Mouse (Mus musculus) hindbrain, postnatal 0 days (tissue): ENCODE measurements around the gene Rasgef1c. TPM values are rescaled to one million over a fixed set of nuclear protein-coding genes. Genes with fewer than 3 reads are reported as not detected.

Experiments
- ATAC-seq: fragments of 200-750 bp; cut with Nextera tagmentation; 2 replicates; pipeline ENCODE4 v1.8.0; 2017; ENCODE audit warnings: mild to moderate bottlenecking, moderate TSS enrichment, moderate library complexity
- DNase-seq: peaks from one replicate; pipeline ENCODE4 v3.0.0-alpha.2; 2015; ENCODE audit warnings: low spot score
- H3K27ac ChIP-seq: fragments of 300-500 bp; sonication (generic); 2 replicates; pipeline ENCODE4 v1.5.1; 2014; ENCODE audit warnings: mild to moderate bottlenecking
- H3K27me3 ChIP-seq: fragments of 300-500 bp; sonication (generic); 2 replicates; pipeline ENCODE4 v1.6.1; 2014; ENCODE audit warnings: low read length, mixed read lengths; ENCODE audit not compliant: insufficient read depth
- H3K36me3 ChIP-seq: fragments of 300-500 bp; sonication (generic); 2 replicates; pipeline ENCODE4 v1.6.1; 2014; ENCODE audit warnings: low read length, mixed read lengths; ENCODE audit not compliant: insufficient read depth
- H3K4me1 ChIP-seq: fragments of 300-500 bp; sonication (generic); 2 replicates; pipeline ENCODE4 v1.6.1; 2014; ENCODE audit warnings: antibody characterized with exemption, low read length, mixed read lengths; ENCODE audit not compliant: insufficient read depth
- H3K4me2 ChIP-seq: fragments of 300-500 bp; sonication (generic); 2 replicates; pipeline ENCODE4 v1.6.1; 2014; ENCODE audit warnings: low read depth, mild to moderate bottlenecking, low read length, moderate library complexity, mixed read lengths
- H3K4me3 ChIP-seq: fragments of 300-500 bp; sonication (generic); 2 replicates; pipeline ENCODE4 v1.5.1; 2014; ENCODE audit warnings: low read length
- H3K9ac ChIP-seq: fragments of 300-500 bp; sonication (generic); replicated peaks from 2 replicates; pipeline ENCODE4 v1.6.1; 2014; ENCODE audit warnings: mild to moderate bottlenecking, low read length, moderate library complexity, mixed read lengths
- H3K9me3 ChIP-seq: fragments of 300-500 bp; sonication (generic); 2 replicates; pipeline ENCODE4 v1.6.1; 2016; ENCODE audit warnings: low read length, mixed read lengths
- CTCF ChIP-seq: IDR thresholded peaks from 2 replicates; pipeline ENCODE4 v1.5.1; 2016; ENCODE audit warnings: antibody characterized with exemption, control low read depth, low read depth
- WGBS: fragments of 180-500 bp; shearing (Covaris S2); extraction: QIAGEN DNeasy Blood & Tissue Kit; methylation state at CpG from one replicate; pipeline ENCODE4 v1.1.7; 2014; 5-methylcytosine and 5-hydroxymethylcytosine counted together
- polyA plus RNA-seq: library from polyadenylated mRNA; unstranded; fragments of >200 nt; fragmentation: Nextera tagmentation; extraction: Ambion mirVana; gene quantifications from 2 replicates; pipeline ENCODE4 v1.2.1, GENCODE M21; 2015
- total RNA-seq: library from RNA; depleted of rRNA; stranded (reverse); fragments of >200 nt; gene quantifications from 2 replicates; pipeline ENCODE4 v1.2.3, GENCODE M21; 2014

Gene Rasgef1c
- total and polyA plus RNA-seq, 2 experiments from 2014 or later: 44.9 to 50.2 TPM

DNA sequence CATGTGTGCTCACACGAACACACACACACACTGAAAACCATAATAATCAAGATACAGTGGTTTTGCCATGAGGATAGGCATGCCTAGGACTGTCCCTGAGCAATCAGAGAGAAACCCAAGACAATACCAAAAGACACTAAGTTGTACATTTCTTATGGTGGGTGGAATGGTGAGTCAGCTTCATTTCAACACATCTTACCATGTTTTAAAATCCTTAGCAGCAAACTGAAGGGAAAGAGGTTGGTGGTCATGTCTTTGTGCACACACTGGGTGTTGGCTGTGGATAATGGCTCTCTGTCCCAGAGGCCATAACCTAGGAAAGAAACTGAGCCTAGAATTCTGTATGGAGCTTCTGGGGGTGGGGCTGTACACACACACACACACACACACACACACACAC is 32.2 kb downstream of the Rasgef1c start:
- 89% methylated on average over 1 of the region's 1 CpGs for WGBS
- Histone ChIP-seq H3K27me3 (no peaks in the 10 kb centered on the region), H3K4me2 (no peak overlapping the region), H3K36me3 (no peaks in the 10 kb centered on the region), H3K9me3 (no peaks in the 10 kb centered on the region), H3K27ac (peak overlapping the region; percentile 68; the same call in 1 of the 2 replicates), H3K4me3 (no peak overlapping the region), H3K4me1 (peaks cover 21% of the 10 kb centered on the region), H3K9ac (no peak overlapping the region)
- no peak for TF ChIP-seq CTCF
- no peak for ATAC-seq
- DNase-seq: no peak

DNA sequence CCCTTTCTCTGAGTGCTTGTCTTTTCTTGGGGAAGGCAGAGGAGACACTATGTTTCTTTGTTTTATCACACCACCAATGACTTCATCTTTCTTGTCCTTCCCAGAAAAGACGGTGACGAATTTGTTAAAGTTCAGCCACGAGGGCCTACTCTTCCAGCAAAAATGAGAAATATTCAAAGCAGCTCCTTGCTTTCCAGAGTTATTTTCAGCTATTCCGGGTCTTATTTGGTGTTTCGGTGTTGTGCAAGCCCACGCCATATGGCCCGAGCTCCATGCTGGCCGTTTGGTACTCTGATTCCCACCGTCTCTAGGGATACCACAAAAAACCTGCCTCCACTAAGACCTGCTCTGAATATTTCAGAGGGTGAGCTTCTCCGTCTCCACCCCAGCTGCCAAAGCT is 32.7 kb downstream of the Rasgef1c start:
- H3K9ac ChIP-seq: no peak overlapping the region
- peak overlapping the region; percentile 68; the same call in 1 of the 2 replicates for H3K27ac ChIP-seq
- no peak overlapping the region for H3K4me2 ChIP-seq
- ATAC-seq (no peak), DNase-seq (peak; percentile 63)
- no peaks in the 10 kb centered on the region for H3K27me3 ChIP-seq
- no peaks in the 10 kb centered on the region for H3K36me3 ChIP-seq
- TF ChIP-seq CTCF: no peak
- H3K9me3 ChIP-seq: no peaks in the 10 kb centered on the region
- peaks cover 24% of the 10 kb centered on the region for H3K4me1 ChIP-seq
- no peak overlapping the region for H3K4me3 ChIP-seq
- 30% methylated on average over 10 of the region's 10 CpGs for WGBS

DNA sequence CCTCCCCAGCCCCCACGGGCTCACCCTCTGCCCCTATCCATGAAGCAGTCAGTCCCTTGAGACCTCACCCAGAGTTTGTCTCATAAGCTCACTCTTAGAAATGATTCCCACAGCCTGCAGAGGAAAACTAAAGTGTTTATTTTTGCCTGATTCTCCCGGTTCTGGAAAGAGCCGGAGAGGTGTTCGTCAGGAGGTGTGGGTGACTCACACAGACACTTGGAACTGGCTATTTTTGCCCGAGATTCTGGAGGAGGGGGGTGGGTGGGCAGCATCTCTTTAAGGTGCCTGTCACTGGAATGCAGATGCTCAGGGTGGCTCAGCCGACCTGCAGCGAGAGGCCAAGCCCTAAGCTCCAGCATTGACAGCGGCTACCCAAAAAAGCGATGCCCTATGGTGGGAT is 34.8 kb downstream of the Rasgef1c start:
- ATAC-seq (no peak), DNase-seq (no peak)
- no peaks in the 10 kb centered on the region for H3K36me3 ChIP-seq
- H3K27me3 ChIP-seq: no peaks in the 10 kb centered on the region
- WGBS: 79% methylated on average over 9 of the region's 9 CpGs
- H3K9ac ChIP-seq: no peak overlapping the region
- no peaks in the 10 kb centered on the region for H3K9me3 ChIP-seq
- peaks cover 21% of the 10 kb centered on the region for H3K4me1 ChIP-seq
- no peak for TF ChIP-seq CTCF
- H3K4me2 ChIP-seq: no peak overlapping the region
- no peak overlapping the region for H3K27ac ChIP-seq
- no peak overlapping the region for H3K4me3 ChIP-seq

DNA sequence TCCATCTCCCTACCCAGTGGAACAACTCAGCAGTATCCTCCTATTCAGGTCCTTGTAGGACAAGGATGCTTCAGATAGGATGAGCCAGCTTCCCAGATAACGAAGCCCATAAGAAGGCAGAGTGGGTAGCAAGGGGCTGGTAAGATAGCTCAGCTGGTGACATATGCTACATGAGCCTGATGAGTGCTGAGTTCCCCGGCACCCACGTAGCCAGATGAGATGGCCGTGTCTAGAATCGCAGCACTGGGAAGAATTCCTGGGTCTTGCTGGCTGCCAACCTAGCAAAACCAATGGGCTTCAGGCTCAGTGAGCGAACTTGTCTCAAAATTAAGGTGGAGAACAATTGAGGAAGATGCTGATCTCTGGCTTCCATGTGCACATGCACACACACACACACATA is 36.1 kb downstream of the Rasgef1c start:
- DNase-seq: no peak
- H3K27me3 ChIP-seq: no peaks in the 10 kb centered on the region
- no peak for ATAC-seq
- no peaks in the 10 kb centered on the region for H3K9me3 ChIP-seq
- H3K4me2 ChIP-seq: no peak overlapping the region
- H3K9ac ChIP-seq: no peak overlapping the region
- no peak for TF ChIP-seq CTCF
- H3K27ac ChIP-seq: peak overlapping the region; percentile 71
- H3K4me1 ChIP-seq: peaks cover 15% of the 10 kb centered on the region
- no peaks in the 10 kb centered on the region for H3K36me3 ChIP-seq
- WGBS: 79% methylated on average over 6 of the region's 6 CpGs
- no peak overlapping the region for H3K4me3 ChIP-seq

GRCm38 (mm10) chr11:49938258-49939164 is 36.9 kb downstream of the Rasgef1c start:
- H3K4me1 ChIP-seq: peaks cover 15% of the 10 kb centered on the region
- H3K27ac ChIP-seq: peak overlapping the region; percentile 71
- ATAC-seq (peak; percentile 91), DNase-seq (peak; percentile 90)
- H3K36me3 ChIP-seq: no peaks in the 10 kb centered on the region
- TF ChIP-seq CTCF: no peak
- no peak overlapping the region for H3K9ac ChIP-seq
- 23% methylated on average over 4 of the region's 4 CpGs for WGBS
- H3K27me3 ChIP-seq: no peaks in the 10 kb centered on the region
- H3K4me3 ChIP-seq: no peak overlapping the region
- no peaks in the 10 kb centered on the region for H3K9me3 ChIP-seq
- H3K4me2 ChIP-seq: no peak overlapping the region

DNA sequence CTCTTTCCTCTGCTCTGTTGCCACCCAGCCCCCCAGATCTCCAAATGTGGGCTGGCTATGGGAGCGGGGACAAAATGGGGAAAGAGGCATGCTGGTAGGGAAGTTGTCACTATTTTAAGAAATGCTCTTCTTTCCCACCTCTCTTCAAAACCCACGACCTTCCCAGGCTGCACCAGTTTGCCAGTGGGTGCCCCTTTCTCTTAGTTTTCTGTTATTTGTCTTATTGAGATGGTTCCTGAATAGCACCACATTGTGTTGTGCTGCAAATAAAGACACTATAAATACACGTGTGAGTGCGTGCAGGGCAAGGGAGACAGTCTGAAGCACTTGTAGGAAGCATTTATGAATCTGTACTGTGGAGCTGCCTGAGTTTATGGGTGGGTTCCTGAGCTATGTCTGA is 41.2 kb downstream of the Rasgef1c start:
- Histone ChIP-seq H3K4me2 (no peak overlapping the region), H3K27ac (no peak overlapping the region), H3K4me3 (no peak overlapping the region), H3K36me3 (no peaks in the 10 kb centered on the region), H3K9ac (no peak overlapping the region), H3K4me1 (peaks cover 10% of the 10 kb centered on the region; the same call in 1 of the 2 replicates), H3K27me3 (no peaks in the 10 kb centered on the region), H3K9me3 (no peaks in the 10 kb centered on the region)
- ATAC-seq (no peak), DNase-seq (no peak)
- WGBS: 68% methylated on average over 4 of the region's 4 CpGs
- TF ChIP-seq CTCF: no peak

DNA sequence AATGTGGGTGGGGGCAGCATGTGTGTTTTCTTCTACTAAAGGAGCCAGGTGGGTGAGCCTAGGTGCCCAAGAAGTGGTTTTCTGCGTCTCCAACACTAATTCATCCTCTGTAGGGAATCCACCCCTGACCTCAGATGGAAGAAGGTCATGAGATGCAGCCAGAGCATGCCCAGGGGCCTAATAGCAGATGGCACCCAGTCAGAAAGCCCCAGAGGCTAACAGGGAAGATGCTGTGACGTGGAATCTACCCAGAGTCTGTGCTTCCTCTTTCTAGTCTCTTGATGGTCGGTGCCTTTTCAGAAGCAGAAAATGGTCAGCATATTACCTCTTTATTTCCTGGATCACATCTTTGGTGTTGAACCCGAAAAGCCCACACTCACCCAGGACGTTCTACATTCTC is 42.3 kb downstream of the Rasgef1c start:
- Histone ChIP-seq H3K36me3 (no peaks in the 10 kb centered on the region), H3K9ac (no peak overlapping the region)

More for the DNA sequence above, 42.3 kb downstream of the Rasgef1c start:
- Histone ChIP-seq H3K4me3 (no peak overlapping the region), H3K4me2 (no peak overlapping the region), H3K27me3 (no peaks in the 10 kb centered on the region), H3K9me3 (no peaks in the 10 kb centered on the region), H3K4me1 (peaks cover 7% of the 10 kb centered on the region; the same call in 1 of the 2 replicates), H3K27ac (no peak overlapping the region)
- no peak for TF ChIP-seq CTCF
- DNase-seq: no peak
- ATAC-seq: no peak
- WGBS: 83% methylated on average over 5 of the region's 5 CpGs
